Mouse (Mus musculus): ENCODE results near the gene Cacna1s.

DNA sequence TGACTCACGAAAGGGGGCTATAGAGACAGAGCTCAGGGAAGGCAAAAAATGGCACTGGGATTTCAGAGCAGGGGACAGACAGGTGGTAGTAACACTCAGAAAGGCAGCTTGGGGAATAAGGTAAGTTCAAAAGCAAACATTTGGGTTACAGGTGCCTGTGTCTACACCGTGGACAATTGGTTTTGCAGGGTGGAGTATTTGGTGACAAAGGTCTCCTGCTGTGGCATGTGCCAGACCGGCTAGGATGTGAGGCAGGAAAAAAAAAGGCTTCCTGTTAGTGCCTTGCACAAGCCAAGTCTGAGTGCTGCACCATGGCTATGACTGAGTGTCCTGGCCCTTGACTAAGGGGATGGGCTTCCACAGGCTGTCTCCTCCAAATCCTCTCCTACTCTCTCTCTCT is 6.0 kb downstream of the Cacna1s start:
- no peak for TF ChIP-seq CTCF (IDR thresholded peaks at IDR 0.05; ENCODE audit: low read depth, low read length)
- no peak for TF ChIP-seq POLR2A (IDR thresholded peaks at IDR 0.05; ENCODE audit: insufficient read depth, low read length)
- TF ChIP-seq EP300 (IDR thresholded peaks at IDR 0.05; ENCODE audit: insufficient read depth, low read depth, low read length) = no peak

Data from ES-Bruce4 (cell line).